Comparison of ENCODE assay signal across 22 mouse cellular contexts in genomic region chr5:4578856-4579255, GRCm38 (mm10).
DNase-seq lines count a peak whose midpoint lies in the region; ATAC-seq lines count a peak whose summit lies in the region.
"Had no signal": no experiment of that assay in that cellular context is flagged by ENCODE, and none has a peak within 500 bp of the region (broad histone marks: within the 10 kb centered on the region; RNA-seq: fewer than 3 reads in every experiment).

No protein-coding gene starts in this region.

- peak; percentile 7 for DNase-seq in NIH3T3 (ENCODE audit: low read depth)
- DNase-seq in brain, embryonic 18.5 days (ENCODE audit: low read depth, low spot score): peak; percentile 14
- DNase-seq in layer of hippocampus, postnatal 10 days (ENCODE audit: low spot score in 2 of 2): peak; percentile 12 to 27
- peak; percentile 67 to 69 for DNase-seq in left cerebral cortex, postnatal 36 days (ENCODE audit: low spot score in 2 of 2)
- no peak for DNase-seq in spleen, adult 18-20 months
- no peak for DNase-seq in thymus, postnatal 0 days (ENCODE audit: low spot score)
- DNase-seq in cerebellum, postnatal 25 days: no peak
- no peak for DNase-seq in midbrain, embryonic 14.5 days
- DNase-seq: adrenal gland, postnatal 10 days; cerebellum, postnatal 36 days; gastrocnemius, postnatal 10 days; heart, postnatal 10 days; kidney, adult 2 months; kidney, postnatal 25 days; liver, embryonic 13.5 days; retina, postnatal 1 day; thymus, adult 2 months had no signal

- no peak overlapping the region for H3K9ac ChIP-seq in midbrain, embryonic 14.5 days (replicated peaks; ENCODE audit: low read length)
- H3K9ac ChIP-seq: liver, embryonic 13.5 days; neural tube, embryonic 13.5 days had no signal

- H3K36me3 ChIP-seq in midbrain, embryonic 14.5 days (ENCODE audit: control insufficient read depth, insufficient read depth, low read length): no peaks in the 10 kb centered on the region
- H3K36me3 ChIP-seq: G1E; liver, embryonic 13.5 days; neural tube, embryonic 13.5 days had no signal

- H3K4me1 ChIP-seq in midbrain, embryonic 14.5 days (ENCODE audit: control insufficient read depth, insufficient read depth, low read length): 0 out of 2 replicates have a peak, but pooled peaks cover 5% of the 10 kb centered on the region
- H3K4me1 ChIP-seq: liver, embryonic 13.5 days; megakaryocyte, embryonic 14.5 days; neural tube, embryonic 13.5 days had no signal

- H3K4me2 ChIP-seq in midbrain, embryonic 14.5 days (ENCODE audit: low read length): no peak overlapping the region
- H3K4me2 ChIP-seq: liver, embryonic 13.5 days; neural tube, embryonic 13.5 days had no signal

- H3K4me3 ChIP-seq in midbrain, embryonic 14.5 days (replicated peaks; ENCODE audit: low read depth, low read length): no peak overlapping the region
- H3K4me3 ChIP-seq: liver, embryonic 13.5 days; megakaryocyte, embryonic 14.5 days; neural tube, embryonic 13.5 days had no signal

- WGBS in midbrain, embryonic 14.5 days: 68% methylated on average over 3 of the region's 3 CpGs

- H3K27ac ChIP-seq in midbrain, embryonic 14.5 days (replicated peaks; ENCODE audit: low read depth, low read length): no peak overlapping the region
- H3K27ac ChIP-seq: hindbrain, postnatal 0 days; liver, embryonic 13.5 days; neural tube, embryonic 13.5 days had no signal

- no peaks in the 10 kb centered on the region for H3K27me3 ChIP-seq in midbrain, embryonic 14.5 days (ENCODE audit: control insufficient read depth, insufficient read depth, low read length)
- H3K27me3 ChIP-seq: liver, embryonic 13.5 days; megakaryocyte, embryonic 14.5 days; neural tube, embryonic 13.5 days had no signal

- no peak for ATAC-seq in midbrain, embryonic 14.5 days (ENCODE audit: low FRiP score, low TSS enrichment)
- ATAC-seq: hindbrain, postnatal 0 days; lung, postnatal 0 days had no signal

- no peaks in the 10 kb centered on the region for H3K9me3 ChIP-seq in midbrain, embryonic 14.5 days (ENCODE audit: control insufficient read depth, low read length)
- H3K9me3 ChIP-seq: G1E; liver, embryonic 13.5 days; neural tube, embryonic 13.5 days had no signal

- intact Hi-C loops in left cerebral cortex, postnatal 36 days (cut with DNase I): no loop called here

Comparison
In these comparisons a context has a peak if more than half of its experiments do, and no peak if none do; other contexts are left out.
1. DNase-seq: peak in NIH3T3 (single experiment), brain, embryonic 18.5 days (single experiment), layer of hippocampus, postnatal 10 days (2 of 2) and left cerebral cortex, postnatal 36 days (2 of 2); none in spleen, adult 18-20 months (0 of 2), thymus, postnatal 0 days (single experiment), cerebellum, postnatal 25 days (0 of 2) and midbrain, embryonic 14.5 days (single experiment).